Mouse (Mus musculus): Measurements from ENCODE around the gene Cpd. TPM values are rescaled to one million over a fixed set of nuclear protein-coding genes. Genes with fewer than 3 reads are reported as not detected.
"Not testable (repeated sequence)": the region's sequence is repeated elsewhere in the genome, so short reads cannot be mapped to it uniquely, and the experiment has no call there.

The Cpd gene
- polyA plus RNA-seq, 1 experiment from 2014 or later: 8.9 TPM

- ATAC-seq (replicated peaks; ENCODE audit: insufficient number of reproducible peaks, insufficient read depth, low FRiP score, low read depth): no peak
- H3K9me3 ChIP-seq (replicated peaks): no peaks in the 10 kb centered on the region
- H3K9ac ChIP-seq: no peak overlapping the region
- WGBS: 88% methylated on average over 3 of the region's 3 CpGs
- H3K36me3 ChIP-seq: peaks cover 10% of the 10 kb centered on the region; the same call in 1 of the 2 replicates
- no peak overlapping the region for H3K4me2 ChIP-seq
- H3K4me1 ChIP-seq (replicated peaks): peaks cover 6% of the 10 kb centered on the region
- no peaks in the 10 kb centered on the region for H3K27me3 ChIP-seq
- no peak overlapping the region for H3K27ac ChIP-seq
- H3K4me3 ChIP-seq: no peak overlapping the region
Observed at GRCm38 (mm10) chr11:76817664-76818063, 29.2 kb downstream of the Cpd start.

DNA sequence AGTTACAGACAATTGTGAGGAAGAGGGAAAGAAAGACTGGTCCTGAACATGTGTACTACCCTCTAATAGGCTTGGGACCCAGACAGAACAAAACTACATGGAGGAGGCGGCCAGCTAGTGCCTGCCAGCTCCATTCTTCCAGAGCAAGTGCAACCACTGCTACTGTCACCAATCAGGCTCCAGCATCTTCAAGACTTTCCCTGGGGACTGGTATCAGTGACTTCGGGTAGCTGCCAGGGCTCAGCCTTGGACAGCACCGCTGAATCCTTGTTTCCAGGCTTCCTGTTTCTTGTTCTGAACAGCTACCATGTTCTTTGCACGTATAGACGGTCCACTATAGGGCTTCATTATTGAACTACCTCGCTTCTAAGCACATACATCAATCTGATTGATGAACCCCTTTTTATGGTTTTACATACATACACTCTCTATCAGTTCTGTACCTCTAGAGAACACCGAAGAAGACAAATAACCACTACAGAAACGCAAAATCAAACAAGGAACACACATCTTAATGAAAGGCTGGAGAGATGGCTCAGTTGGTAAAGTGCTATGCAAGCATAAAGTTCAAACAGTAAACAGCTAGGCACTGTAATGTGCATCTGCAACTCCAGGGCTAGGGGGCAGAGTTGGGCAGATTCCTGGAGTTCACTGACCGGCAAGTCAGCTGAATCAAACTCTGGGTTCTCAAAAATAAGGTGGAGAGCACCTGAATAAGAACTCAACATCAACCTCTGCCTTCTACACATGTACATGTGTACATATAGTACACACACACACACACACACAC is 35.9 kb downstream of the Cpd start:
- Histone ChIP-seq H3K4me1 (replicated peaks) (peaks cover 15% of the 10 kb centered on the region), H3K4me2 (no peak overlapping the region), H3K9ac (no peak overlapping the region), H3K9me3 (replicated peaks) (no peaks in the 10 kb centered on the region), H3K4me3 (no peak overlapping the region), H3K27me3 (no peaks in the 10 kb centered on the region), H3K27ac (no peak overlapping the region), H3K36me3 (peaks cover 40% of the 10 kb centered on the region)
- no peak for ATAC-seq (replicated peaks; ENCODE audit: insufficient number of reproducible peaks, insufficient read depth, low FRiP score, low read depth)
- whole genome bisulfite sequencing: 81% methylated on average over 9 of the region's 9 CpGs

GRCm38 (mm10) chr11:76809450-76809849 is 37.4 kb downstream of the Cpd start:
- Histone ChIP-seq H3K9ac (no peak overlapping the region), H3K9me3 (replicated peaks) (no peaks in the 10 kb centered on the region), H3K27me3 (no peaks in the 10 kb centered on the region), H3K4me1 (replicated peaks) (peaks cover 15% of the 10 kb centered on the region), H3K4me3 (no peak overlapping the region), H3K27ac (peak overlapping the region; percentile 65), H3K36me3 (peaks cover 52% of the 10 kb centered on the region), H3K4me2 (no peak overlapping the region)
- 33% methylated on average over 3 of the region's 3 CpGs for WGBS
- ATAC-seq (replicated peaks; ENCODE audit: insufficient number of reproducible peaks, insufficient read depth, low FRiP score, low read depth): no peak; the same call in 1 of the 2 replicates

DNA sequence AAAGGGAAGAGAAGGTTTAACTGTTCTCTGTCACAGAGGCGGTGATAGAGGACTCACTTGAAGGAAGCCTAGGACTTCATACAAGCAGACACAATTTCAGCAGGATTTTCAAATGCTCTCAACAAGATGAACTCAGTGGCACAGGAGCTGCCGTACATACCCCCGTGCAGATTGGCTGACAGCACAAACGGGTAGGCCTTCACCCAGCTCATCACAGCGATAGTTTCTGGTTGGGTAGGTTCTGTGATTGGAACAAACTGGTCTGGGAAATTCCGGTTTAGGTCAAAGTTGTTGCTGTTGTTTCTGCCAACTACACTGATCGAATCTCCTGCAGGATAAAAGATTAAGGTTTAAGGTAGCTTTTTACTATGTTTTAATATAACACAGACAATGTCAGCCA is 38.3 kb downstream of the Cpd start:
- Histone ChIP-seq H3K4me3 (no peak overlapping the region), H3K4me2 (no peak overlapping the region), H3K27me3 (no peaks in the 10 kb centered on the region), H3K9ac (no peak overlapping the region), H3K4me1 (replicated peaks) (peaks cover 15% of the 10 kb centered on the region), H3K36me3 (peaks cover 48% of the 10 kb centered on the region), H3K27ac (no peak overlapping the region), H3K9me3 (replicated peaks) (no peaks in the 10 kb centered on the region)
- WGBS: 93% methylated on average over 7 of the region's 7 CpGs
- ATAC-seq (replicated peaks; ENCODE audit: insufficient number of reproducible peaks, insufficient read depth, low FRiP score, low read depth): no peak

GRCm38 (mm10) chr11:76807007-76807679 is 39.7 kb downstream of the Cpd start:
- H3K27ac ChIP-seq: no peak overlapping the region
- no peaks in the 10 kb centered on the region for H3K9me3 ChIP-seq (replicated peaks)
- WGBS: 95% methylated on average over 3 of the region's 3 CpGs
- H3K4me3 ChIP-seq: no peak overlapping the region
- H3K4me2 ChIP-seq: no peak overlapping the region
- no peak overlapping the region for H3K9ac ChIP-seq
- no peak for ATAC-seq (replicated peaks; ENCODE audit: insufficient number of reproducible peaks, insufficient read depth, low FRiP score, low read depth)
- peaks cover 43% of the 10 kb centered on the region for H3K36me3 ChIP-seq
- no peaks in the 10 kb centered on the region for H3K27me3 ChIP-seq
- H3K4me1 ChIP-seq (replicated peaks): peaks cover 15% of the 10 kb centered on the region

DNA sequence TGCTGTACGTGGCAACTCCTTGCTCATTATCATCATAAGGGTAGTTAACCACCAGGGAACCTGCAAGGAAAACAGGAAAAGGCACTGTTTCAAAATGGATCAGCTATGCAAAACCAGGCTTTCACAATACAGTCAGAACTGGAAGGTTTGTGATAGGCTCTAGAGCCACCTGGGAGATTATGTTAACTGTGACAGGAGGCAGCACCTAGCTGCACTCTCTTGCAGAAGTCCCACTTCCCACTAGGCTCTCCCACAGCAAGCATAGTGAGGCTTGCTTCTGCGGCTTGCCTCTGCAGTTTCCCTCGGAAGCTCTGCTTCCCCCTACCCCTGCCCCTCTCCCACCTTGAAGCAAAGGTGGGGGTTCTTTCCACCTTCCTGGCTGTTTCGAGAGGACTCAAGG is 40.8 kb downstream of the Cpd start:
- H3K4me3 ChIP-seq: no peak overlapping the region
- 77% methylated on average over 4 of the region's 4 CpGs for WGBS
- H3K36me3 ChIP-seq: peaks cover 51% of the 10 kb centered on the region
- H3K9me3 ChIP-seq (replicated peaks): no peaks in the 10 kb centered on the region
- peaks cover 15% of the 10 kb centered on the region for H3K4me1 ChIP-seq (replicated peaks)
- H3K4me2 ChIP-seq: no peak overlapping the region
- H3K9ac ChIP-seq: no peak overlapping the region
- H3K27ac ChIP-seq: no peak overlapping the region
- no peaks in the 10 kb centered on the region for H3K27me3 ChIP-seq
- no peak for ATAC-seq (replicated peaks; ENCODE audit: insufficient number of reproducible peaks, insufficient read depth, low FRiP score, low read depth)

DNA sequence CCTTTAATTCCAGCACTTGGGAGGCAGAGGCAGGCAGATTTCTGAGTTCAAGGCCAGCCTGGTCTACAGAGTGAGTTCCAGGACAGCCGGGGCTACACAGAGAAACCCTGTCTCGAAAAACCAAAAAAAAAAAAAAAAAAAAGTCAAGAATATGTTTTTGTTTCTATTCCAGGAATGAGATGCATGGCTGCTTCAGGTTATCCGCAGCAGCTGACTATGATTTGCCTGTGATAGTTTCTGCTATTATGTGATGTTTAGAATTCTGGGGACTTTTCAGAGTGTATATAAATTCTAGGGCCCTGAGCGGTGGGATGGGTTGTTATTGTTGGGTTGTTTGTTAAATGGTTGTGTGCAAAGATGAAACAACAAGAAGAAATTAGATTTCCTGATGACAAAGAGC is 41.7 kb downstream of the Cpd start:
- not testable (repeated sequence) for H3K27me3 ChIP-seq; H3K4me2 ChIP-seq; H3K9ac ChIP-seq; H3K9me3 ChIP-seq (replicated peaks); H3K4me3 ChIP-seq; ATAC-seq (replicated peaks; ENCODE audit: insufficient number of reproducible peaks, insufficient read depth, low FRiP score, low read depth); H3K27ac ChIP-seq
- 91% methylated on average over 4 of the region's 4 CpGs for WGBS
- H3K4me1 ChIP-seq (replicated peaks): peaks cover 12% of the 10 kb centered on the region
- H3K36me3 ChIP-seq: peaks cover 47% of the 10 kb centered on the region

DNA sequence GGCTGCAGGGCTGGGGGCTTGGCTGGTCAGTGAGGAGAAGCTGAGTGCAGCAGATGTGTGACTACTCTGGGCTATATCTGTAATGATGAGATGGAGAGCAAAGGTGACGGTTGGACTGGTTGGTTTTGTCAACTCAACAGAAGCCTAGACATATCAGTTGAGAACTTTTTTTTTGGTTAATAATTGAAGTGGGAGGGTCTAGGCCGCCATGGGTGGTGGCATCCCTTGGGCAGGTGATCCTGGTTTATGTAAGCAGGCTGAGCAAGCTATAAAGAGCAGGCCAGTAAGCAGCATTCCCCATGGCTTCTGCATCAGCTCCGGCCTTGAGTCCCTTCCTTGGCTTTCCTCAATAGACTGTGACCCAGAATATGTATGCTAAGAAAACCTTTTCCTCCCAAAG is 43.6 kb downstream of the Cpd start:
- 90% methylated on average over 3 of the region's 3 CpGs for WGBS
- Histone ChIP-seq H3K9me3 (replicated peaks) (no peaks in the 10 kb centered on the region), H3K36me3 (peaks cover 51% of the 10 kb centered on the region), H3K4me3 (no peak overlapping the region), H3K4me1 (replicated peaks) (peaks cover 5% of the 10 kb centered on the region; the same call in 1 of the 2 replicates), H3K27ac (no peak overlapping the region), H3K4me2 (no peak overlapping the region), H3K27me3 (no peaks in the 10 kb centered on the region), H3K9ac (no peak overlapping the region)
- no peak for ATAC-seq (replicated peaks; ENCODE audit: insufficient number of reproducible peaks, insufficient read depth, low FRiP score, low read depth)

DNA sequence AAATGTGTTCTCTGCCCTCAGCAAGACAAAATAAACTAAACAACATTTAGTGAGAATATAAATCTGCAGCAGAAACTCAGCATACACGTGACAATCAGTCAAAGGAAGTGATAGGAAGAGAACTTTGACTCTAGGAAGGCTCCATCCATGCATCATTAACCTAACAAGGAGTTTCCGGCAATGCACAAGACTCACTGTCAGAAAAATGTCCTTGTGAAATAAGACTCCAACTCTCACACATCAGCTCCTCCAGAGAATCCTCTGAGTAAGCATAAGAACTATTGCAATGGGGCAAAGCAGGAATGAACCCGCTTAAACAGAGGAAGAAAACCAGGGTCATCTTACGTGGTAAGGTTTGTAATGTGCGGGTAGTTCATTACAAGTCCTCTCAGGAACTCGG is 49.6 kb downstream of the Cpd start:
- ATAC-seq (replicated peaks; ENCODE audit: insufficient number of reproducible peaks, insufficient read depth, low FRiP score, low read depth): no peak
- H3K27ac ChIP-seq: no peak overlapping the region
- no peak overlapping the region for H3K4me3 ChIP-seq
- H3K4me2 ChIP-seq: no peak overlapping the region
- no peaks in the 10 kb centered on the region for H3K4me1 ChIP-seq (replicated peaks)
- H3K27me3 ChIP-seq: no peaks in the 10 kb centered on the region
- peaks cover 53% of the 10 kb centered on the region for H3K36me3 ChIP-seq
- no peaks in the 10 kb centered on the region for H3K9me3 ChIP-seq (replicated peaks)
- WGBS: 87% methylated on average over 6 of the region's 6 CpGs
- H3K9ac ChIP-seq: no peak overlapping the region

DNA sequence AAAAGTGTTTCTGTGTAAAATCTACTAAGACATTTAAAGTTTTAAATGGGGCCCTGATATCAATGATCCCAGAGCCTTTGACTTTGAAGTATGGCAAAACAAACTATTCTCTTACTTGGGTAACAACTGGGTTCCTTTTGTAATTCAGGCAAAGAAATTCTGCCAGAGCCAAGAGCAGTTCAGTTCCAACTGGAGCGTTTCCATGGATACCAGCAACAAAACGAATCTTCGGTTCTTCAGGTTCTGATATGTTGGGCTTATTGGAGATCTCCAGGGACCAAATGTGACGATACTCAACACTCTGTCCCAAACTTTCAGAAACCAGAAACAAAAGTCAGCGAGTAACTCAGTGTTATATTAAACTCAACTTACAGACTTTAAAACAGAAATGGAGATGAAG is 51.5 kb downstream of the Cpd start:
- ATAC-seq (replicated peaks; ENCODE audit: insufficient number of reproducible peaks, insufficient read depth, low FRiP score, low read depth): no peak

DNA sequence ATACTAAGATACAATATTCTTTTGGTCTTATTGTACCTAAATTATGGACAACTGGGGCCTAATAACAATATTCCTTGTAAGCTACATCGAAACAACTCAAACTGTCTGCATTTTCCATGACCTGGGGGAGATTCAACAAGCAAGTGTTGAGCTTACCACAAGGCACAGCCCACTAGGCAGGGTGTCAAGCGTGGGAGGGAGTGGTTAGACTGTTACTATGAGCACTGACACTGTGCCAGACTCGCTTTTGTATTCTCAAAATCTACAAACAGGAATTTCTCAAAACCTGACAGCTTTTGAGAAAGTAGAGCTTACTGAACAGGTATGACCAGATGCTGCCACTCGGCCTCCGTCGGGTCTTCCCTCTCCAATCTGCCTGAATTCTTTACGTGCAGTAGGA is 55.5 kb downstream of the Cpd start:
- no peak overlapping the region for H3K9ac ChIP-seq
- no peak for ATAC-seq (replicated peaks; ENCODE audit: insufficient number of reproducible peaks, insufficient read depth, low FRiP score, low read depth)
- H3K4me1 ChIP-seq (replicated peaks): no peaks in the 10 kb centered on the region
- H3K27me3 ChIP-seq: no peaks in the 10 kb centered on the region
- H3K36me3 ChIP-seq: peaks cover 58% of the 10 kb centered on the region
- WGBS: 80% methylated on average over 7 of the region's 7 CpGs
- H3K27ac ChIP-seq: no peak overlapping the region
- H3K4me2 ChIP-seq: no peak overlapping the region
- H3K4me3 ChIP-seq: no peak overlapping the region
- H3K9me3 ChIP-seq (replicated peaks): no peaks in the 10 kb centered on the region

More for the DNA sequence above, 51.5 kb downstream of the Cpd start:
- Histone ChIP-seq H3K36me3 (peaks cover 57% of the 10 kb centered on the region), H3K4me3 (no peak overlapping the region), H3K27me3 (no peaks in the 10 kb centered on the region), H3K9ac (no peak overlapping the region), H3K9me3 (replicated peaks) (no peaks in the 10 kb centered on the region), H3K27ac (no peak overlapping the region), H3K4me1 (replicated peaks) (no peaks in the 10 kb centered on the region), H3K4me2 (no peak overlapping the region)
- WGBS: 89% methylated on average over 5 of the region's 5 CpGs

DNA sequence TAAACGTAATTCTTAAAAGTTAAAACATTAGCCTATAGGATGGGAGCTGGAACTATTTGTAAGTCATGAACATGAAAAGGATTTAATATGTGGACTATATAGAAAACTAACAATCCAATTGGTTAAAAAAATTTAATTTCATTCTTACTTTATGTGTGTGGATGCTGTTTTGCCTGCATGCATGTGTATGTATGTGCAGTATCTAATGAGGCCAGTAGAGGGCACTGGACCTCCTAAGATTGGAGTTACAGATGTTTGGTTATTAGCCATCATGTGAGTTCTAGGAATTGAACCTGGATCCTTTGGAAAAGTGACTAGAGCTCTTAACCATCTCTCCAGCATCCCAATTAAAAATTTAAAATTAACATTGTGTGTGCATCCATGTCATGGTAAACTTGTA is 57.6 kb downstream of the Cpd start:
- Histone ChIP-seq H3K9ac (no peak overlapping the region), H3K4me1 (replicated peaks) (no peaks in the 10 kb centered on the region), H3K27me3 (no peaks in the 10 kb centered on the region), H3K4me3 (no peak overlapping the region), H3K27ac (no peak overlapping the region), H3K9me3 (replicated peaks) (no peaks in the 10 kb centered on the region), H3K36me3 (peaks cover 61% of the 10 kb centered on the region), H3K4me2 (no peak overlapping the region)
- no peak for ATAC-seq (replicated peaks; ENCODE audit: insufficient number of reproducible peaks, insufficient read depth, low FRiP score, low read depth)
- 97% methylated on average over 1 of the region's 1 CpGs for WGBS
